Mouse (Mus musculus): Measurements from ENCODE around the gene Gm40193.
"Not testable (repeated sequence)": the region's sequence is repeated elsewhere in the genome, so short reads cannot be mapped to it uniquely, and the experiment has no call there.

The Gm40193 gene

GRCm38 (mm10) chr11:70541415-70541814 lies 8.7 kb upstream of the Gm40193 start:
- in situ Hi-C loops (cut with MboI; ENCODE audit: unreplicated experiment in 2 of 2) = loop anchor here (10.0 kb wide), 2 partner anchors 53 to 63 kb away; no protein-coding TSS in a partner anchor

DNA sequence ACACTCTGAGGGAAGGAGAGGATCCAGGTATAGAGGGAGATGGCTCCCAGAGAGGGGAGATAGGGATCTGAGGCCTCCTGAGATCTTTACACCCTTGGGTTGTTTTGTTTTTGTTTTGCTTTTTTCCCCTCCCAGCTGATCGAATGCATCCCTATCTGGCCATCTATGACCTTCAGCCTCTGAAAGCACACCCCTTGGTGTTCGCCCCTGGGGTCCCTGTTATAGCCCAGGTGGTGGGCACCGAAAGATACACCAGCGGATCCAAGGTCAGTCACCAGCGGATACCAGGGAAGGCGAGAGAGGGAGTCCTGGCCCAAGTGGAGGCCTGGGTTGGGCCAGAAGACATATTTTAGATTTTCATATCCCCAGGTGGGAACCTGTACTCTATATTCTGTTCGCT lies 8.2 kb upstream of the Gm40193 start:
- in situ Hi-C loops (cut with MboI; ENCODE audit: unreplicated experiment in 2 of 2) = loop anchor here (10.0 kb wide), 2 partner anchors 54 to 64 kb away; no protein-coding TSS in a partner anchor

- in situ Hi-C loops (cut with MboI; ENCODE audit: unreplicated experiment in 2 of 2) = loop anchor here (10.0 kb wide), 2 partner anchors 55 to 65 kb away; no protein-coding TSS in a partner anchor
Measured at GRCm38 (mm10) chr11:70539877-70540587, 7.3 kb upstream of the Gm40193 start, which contains the start of gene Pld2. Gene Pld2, plus strand, starts transcription at chr11:70540064.

DNA sequence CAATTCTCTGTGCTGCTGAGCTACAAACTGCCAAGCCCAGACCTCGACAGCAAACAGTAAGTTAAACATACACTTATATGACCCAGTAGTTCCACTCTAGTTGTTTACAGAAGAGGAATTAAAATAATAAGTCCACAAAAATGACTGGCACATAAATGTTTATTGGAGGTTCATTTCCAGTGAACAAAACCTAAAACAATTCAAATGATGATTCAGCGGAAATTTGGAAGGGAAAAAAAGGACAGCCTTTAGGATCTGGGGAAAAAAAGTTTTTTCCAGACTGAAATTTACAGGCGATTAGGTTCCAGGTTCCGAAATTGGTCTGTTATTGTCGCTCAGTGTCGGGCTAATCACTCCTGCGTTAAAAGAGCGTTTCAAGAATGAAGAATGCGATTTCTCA lies 6.7 kb upstream of the Gm40193 start:
- in situ Hi-C loops (cut with MboI; ENCODE audit: unreplicated experiment in 2 of 2) = no loop called here

GRCm38 (mm10) chr11:70531065-70531464 lies 1.7 kb downstream of the Gm40193 start:
- in situ Hi-C loops (cut with MboI; ENCODE audit: unreplicated experiment in 2 of 2) = not testable (repeated sequence)

GRCm38 (mm10) chr11:70528610-70529009 lies 4.1 kb downstream of the Gm40193 start:
- in situ Hi-C loops (cut with MboI; ENCODE audit: unreplicated experiment in 2 of 2) = no loop called here

DNA sequence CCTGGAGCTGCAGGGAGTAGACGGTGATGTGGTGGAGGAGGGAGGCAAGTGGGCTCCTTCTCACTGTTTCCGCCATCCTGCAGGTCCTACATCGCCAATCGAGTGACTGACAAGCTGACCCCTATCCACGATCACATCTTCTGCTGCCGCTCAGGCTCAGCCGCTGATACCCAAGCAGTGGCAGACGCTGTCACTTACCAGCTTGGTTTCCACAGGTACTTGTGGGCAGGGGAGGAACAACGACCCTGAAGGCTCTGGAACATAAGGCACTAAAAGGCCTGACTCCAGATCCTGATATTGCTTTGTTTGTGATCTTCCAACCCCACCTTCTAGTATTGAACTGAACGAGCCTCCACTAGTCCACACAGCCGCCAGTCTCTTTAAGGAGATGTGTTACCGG lies 6.5 kb downstream of the Gm40193 start:
- in situ Hi-C loops (cut with MboI; ENCODE audit: unreplicated experiment in 2 of 2) = no loop called here

GRCm38 (mm10) chr11:70525726-70526125 lies 7.0 kb downstream of the Gm40193 start:
- in situ Hi-C loops (cut with MboI; ENCODE audit: unreplicated experiment in 2 of 2) = no loop called here

DNA sequence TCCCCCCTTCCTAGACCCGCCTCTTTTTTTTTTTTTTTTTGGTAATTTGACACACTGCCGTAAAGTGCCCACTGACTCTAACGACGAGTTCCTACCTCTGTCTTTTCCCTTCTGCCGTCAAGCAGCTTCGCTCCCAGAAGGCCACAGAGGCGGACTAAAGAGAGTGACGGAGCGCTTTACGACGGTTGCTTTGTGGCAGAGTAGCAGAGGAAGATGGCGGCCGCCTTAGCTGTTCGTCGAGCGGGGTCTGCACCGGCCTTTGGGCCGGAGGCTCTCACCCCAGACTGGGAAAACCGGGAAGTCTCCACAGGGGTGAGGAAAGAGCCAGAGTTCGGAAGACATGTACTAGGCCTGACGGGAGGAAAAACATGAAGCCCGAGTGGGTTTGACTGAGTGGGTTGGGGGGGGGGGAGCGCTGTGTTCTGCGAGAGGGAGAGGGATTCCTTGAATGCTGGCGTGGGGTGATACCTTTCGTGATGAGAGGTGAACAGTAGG lies 7.5 kb downstream of the Gm40193 start, which contains the start of gene Psmb6:
Gene Psmb6 (plus strand): TSS at position 184 of the 495 bp plus-strand sequence.
- in situ Hi-C loops (cut with MboI; ENCODE audit: unreplicated experiment in 2 of 2) = no loop called here

- in situ Hi-C loops (cut with MboI; ENCODE audit: unreplicated experiment in 2 of 2) = loop anchor here (25.0 kb wide), 1 partner anchor 287 kb away; the partner anchor contains the start of genes 0610010K14Rik (in 2 of the 2), Bcl6b (in 2 of the 2), Gm21988 (in 2 of the 2) and Rnasek (in 2 of the 2)
Measured at GRCm38 (mm10) chr11:70524782-70525181, 8.0 kb downstream of the Gm40193 start.

- in situ Hi-C loops (cut with MboI; ENCODE audit: unreplicated experiment in 2 of 2) = loop anchor here (25.0 kb wide), 1 partner anchor 286 kb away; the partner anchor contains the start of genes 0610010K14Rik (in 2 of the 2), Bcl6b (in 2 of the 2), Gm21988 (in 2 of the 2) and Rnasek (in 2 of the 2)
Measured at GRCm38 (mm10) chr11:70523306-70523989, 9.3 kb downstream of the Gm40193 start.

- in situ Hi-C loops (cut with MboI; ENCODE audit: unreplicated experiment in 2 of 2) = loop anchor here (25.0 kb wide), 1 partner anchor 283 kb away; the partner anchor contains the start of genes 0610010K14Rik (in 2 of the 2), Bcl6b (in 2 of the 2), Gm21988 (in 2 of the 2) and Rnasek (in 2 of the 2)
Measured at GRCm38 (mm10) chr11:70520178-70520769, 12.5 kb downstream of the Gm40193 start.

DNA sequence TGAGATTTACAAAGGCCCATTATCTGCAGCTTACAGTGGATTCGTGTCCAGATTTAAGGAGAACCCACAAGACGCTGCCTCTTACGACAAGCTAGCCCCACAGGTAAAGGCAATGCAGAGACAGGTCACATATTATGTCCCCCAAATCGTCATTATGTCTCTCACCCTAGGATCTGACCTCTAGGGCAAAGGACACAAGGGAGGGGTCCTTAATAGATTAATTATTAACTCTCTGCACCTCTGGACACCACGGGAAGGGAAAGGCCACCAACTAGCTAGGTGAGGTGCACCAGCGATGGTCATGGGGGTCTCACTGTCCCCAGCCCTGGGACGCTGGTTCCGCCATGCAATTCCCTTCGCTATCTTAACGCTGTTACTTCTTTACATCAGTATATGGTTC lies 13.8 kb downstream of the Gm40193 start, which contains the start of gene Gltpd2:
Gene Gltpd2 (plus strand): TSS at position 274 of the 400 bp plus-strand sequence.
- in situ Hi-C loops (cut with MboI; ENCODE audit: unreplicated experiment in 2 of 2) = loop anchor here (5.0 to 25.0 kb wide), 4 partner anchors 83 to 282 kb away; partner anchors contain the start of genes 0610010K14Rik (in 2 of the 2), Bcl6b (in 2 of the 2), Gm21988 (in 2 of the 2) and Rnasek (in 2 of the 2)

DNA sequence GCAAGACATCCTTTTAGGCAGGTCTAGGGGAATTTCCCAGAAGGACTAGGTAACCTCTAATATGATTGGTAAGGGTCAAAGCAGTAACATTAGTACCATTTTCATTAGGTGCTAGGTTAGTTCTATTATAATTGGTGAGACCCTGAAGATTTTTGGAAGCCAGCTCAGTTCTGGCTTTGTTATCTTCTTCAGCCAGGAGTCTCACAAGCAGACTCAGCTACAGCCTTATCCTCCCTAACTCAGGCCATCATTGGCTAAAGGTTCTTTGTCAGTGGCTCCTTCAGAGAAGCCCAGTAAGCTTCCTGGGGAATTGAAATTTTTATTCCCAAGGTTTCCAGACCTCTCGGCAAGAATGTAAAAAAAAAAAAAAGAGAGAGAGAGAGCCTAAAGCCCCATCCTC lies 14.3 kb downstream of the Gm40193 start:
- in situ Hi-C loops (cut with MboI; ENCODE audit: unreplicated experiment in 2 of 2) = loop anchor here (5.0 to 25.0 kb wide), 4 partner anchors 84 to 281 kb away; partner anchors contain the start of genes 0610010K14Rik (in 2 of the 2), Bcl6b (in 2 of the 2), Gm21988 (in 2 of the 2) and Rnasek (in 2 of the 2)

DNA sequence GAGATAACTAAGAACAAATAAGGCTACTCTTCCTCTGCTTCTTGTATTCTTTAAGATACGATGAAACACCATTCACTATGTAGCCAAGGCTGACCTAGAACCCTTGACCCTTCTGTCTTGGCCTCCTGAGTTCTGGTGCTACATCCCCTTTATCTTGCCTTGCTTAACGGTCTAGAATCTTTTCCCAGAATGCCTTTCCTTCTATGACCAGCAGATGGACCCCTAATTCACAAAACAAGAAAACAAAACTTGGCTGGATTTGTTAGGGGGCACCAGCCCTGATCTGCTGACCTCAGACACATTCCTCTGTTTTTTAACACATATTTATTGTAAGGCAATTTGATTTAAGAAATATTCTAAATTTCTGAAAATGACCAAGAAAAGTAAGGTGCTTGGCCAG lies 16.4 kb downstream of the Gm40193 start:
- in situ Hi-C loops (cut with MboI; ENCODE audit: unreplicated experiment in 2 of 2) = loop anchor here (5.0 to 25.0 kb wide), 4 partner anchors 86 to 279 kb away; partner anchors contain the start of genes 0610010K14Rik (in 2 of the 2), Bcl6b (in 2 of the 2), Gm21988 (in 2 of the 2) and Rnasek (in 2 of the 2)

DNA sequence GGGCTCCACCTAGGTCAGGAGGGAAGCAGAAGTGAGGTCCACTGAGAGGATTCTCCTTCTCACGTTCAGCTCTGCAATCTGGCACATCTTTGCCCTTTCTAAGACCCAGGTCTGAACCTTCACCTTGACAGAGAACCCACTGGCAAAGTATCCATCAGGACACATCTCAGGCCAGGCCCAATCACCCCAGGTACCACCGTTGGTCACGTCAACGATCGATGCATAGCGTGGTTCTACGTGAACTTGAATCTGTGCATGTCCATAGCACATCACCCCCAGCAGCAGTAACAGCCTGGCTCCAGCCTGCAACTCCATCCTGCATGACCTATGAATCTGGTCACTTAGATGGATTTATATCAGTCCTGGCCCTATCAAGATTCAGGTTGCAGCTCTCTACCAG lies 18.5 kb downstream of the Gm40193 start, which contains the start of gene Vmo1:
Gene Vmo1 (minus strand): TSS at position 329 of the 400 bp plus-strand sequence.
- in situ Hi-C loops (cut with MboI; ENCODE audit: unreplicated experiment in 2 of 2) = loop anchor here (25.0 kb wide), 1 partner anchor 277 kb away; the partner anchor contains the start of genes 0610010K14Rik (in 2 of the 2), Bcl6b (in 2 of the 2), Gm21988 (in 2 of the 2) and Rnasek (in 2 of the 2)

DNA sequence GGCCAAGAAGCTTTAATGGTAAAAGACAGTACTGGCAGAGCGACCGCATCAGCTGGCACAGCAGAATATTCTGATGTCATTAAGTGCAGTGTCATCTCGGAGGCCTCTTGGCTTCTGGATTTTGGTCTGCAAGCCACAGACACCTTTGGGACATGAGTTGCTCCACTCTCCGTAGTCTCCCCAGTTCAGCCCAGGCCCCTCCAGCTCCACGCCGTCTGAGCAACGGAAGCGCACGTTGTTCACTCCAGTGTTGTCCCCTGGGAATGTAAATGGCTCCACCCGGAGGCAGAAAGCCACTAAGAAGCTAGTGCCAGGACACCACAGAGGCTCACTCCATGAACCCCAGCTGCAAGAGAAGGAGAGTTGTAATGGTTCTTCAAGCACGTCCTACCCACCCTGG lies 19.2 kb downstream of the Gm40193 start:
- in situ Hi-C loops (cut with MboI; ENCODE audit: unreplicated experiment in 2 of 2) = loop anchor here (25.0 kb wide), 1 partner anchor 276 kb away; the partner anchor contains the start of genes 0610010K14Rik (in 2 of the 2), Bcl6b (in 2 of the 2), Gm21988 (in 2 of the 2) and Rnasek (in 2 of the 2)

- in situ Hi-C loops (cut with MboI; ENCODE audit: unreplicated experiment in 2 of 2) = loop anchor here (25.0 kb wide), 1 partner anchor 276 kb away; the partner anchor contains the start of genes 0610010K14Rik (in 2 of the 2), Bcl6b (in 2 of the 2), Gm21988 (in 2 of the 2) and Rnasek (in 2 of the 2)
Measured at GRCm38 (mm10) chr11:70512709-70513342, 19.9 kb downstream of the Gm40193 start.
